Mouse (Mus musculus): Measurements from ENCODE around the gene E330017A01Rik. TPM values are rescaled to one million over a fixed set of nuclear protein-coding genes. Genes with fewer than 3 reads are reported as not detected.
A peak's percentile ranks its signal among the peaks of the same experiment; 100 is the strongest.

Gene E330017A01Rik
- polyA plus RNA-seq, 1 experiment from 2014 or later: not detected

GRCm38 (mm10) chr16:58622377-58622776, 16.2 kb downstream of the E330017A01Rik start:
- 74% methylated on average over 3 of the region's 3 CpGs for WGBS

GRCm38 (mm10) chr16:58617346-58617745, 21.2 kb downstream of the E330017A01Rik start:
- Histone ChIP-seq H3K4me1 (0 out of 2 replicates have a peak, but pooled peaks cover 4% of the 10 kb centered on the region), H3K27ac (no peak overlapping the region), H3K4me2 (replicated peaks) (no peak overlapping the region), H3K9me3 (no peaks in the 10 kb centered on the region), H3K36me3 (no peaks in the 10 kb centered on the region), H3K27me3 (no peaks in the 10 kb centered on the region), H3K9ac (no peak overlapping the region), H3K4me3 (no peak overlapping the region)
- ATAC-seq (ENCODE audit: low FRiP score, low read depth): no peak

More at GRCm38 (mm10) chr16:58622377-58622776, 16.2 kb downstream of the E330017A01Rik start:
- ATAC-seq (ENCODE audit: low FRiP score, low read depth): no peak
- Histone ChIP-seq H3K27ac (no peak overlapping the region), H3K27me3 (no peaks in the 10 kb centered on the region), H3K4me1 (0 out of 2 replicates have a peak, but pooled peaks cover 8% of the 10 kb centered on the region), H3K4me3 (no peak overlapping the region), H3K4me2 (replicated peaks) (no peak overlapping the region), H3K9me3 (no peaks in the 10 kb centered on the region), H3K36me3 (no peaks in the 10 kb centered on the region), H3K9ac (no peak overlapping the region)

DNA sequence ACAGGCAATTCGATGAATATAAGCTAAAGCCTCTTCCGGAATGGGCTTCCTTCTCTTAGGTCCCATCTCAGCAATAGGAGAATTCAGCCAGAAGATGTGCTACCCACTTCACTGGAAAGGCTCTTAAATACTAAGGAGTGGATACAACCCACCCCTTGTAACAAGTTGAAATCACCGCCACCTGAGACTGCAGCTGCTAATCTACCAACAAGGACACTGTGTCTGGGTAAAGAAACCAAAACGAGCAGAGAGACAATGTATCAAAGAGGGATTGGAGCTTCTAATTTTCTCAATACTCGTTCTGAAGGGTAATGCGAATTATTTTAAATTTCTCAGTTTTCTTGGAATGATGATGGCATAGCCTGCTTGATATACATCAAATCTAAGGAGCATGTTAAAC, 21.7 kb downstream of the E330017A01Rik start, which contains the start of gene Gm813:
Gm813 (minus strand) TSS at position 101 of the 400 bp plus-strand sequence.
- WGBS: 86% methylated on average over 6 of the region's 6 CpGs
- H3K27ac ChIP-seq: no peak within 1 kb of the TSS
- no peaks in the 10 kb centered on the region for H3K36me3 ChIP-seq
- H3K9ac ChIP-seq: no peak within 1 kb of the TSS
- H3K27me3 ChIP-seq: no peaks in the 10 kb centered on the region
- H3K4me1 ChIP-seq: 0 out of 2 replicates have a peak, but pooled peaks cover 4% of the 10 kb centered on the region
- no peak for ATAC-seq (ENCODE audit: low FRiP score, low read depth)
- H3K9me3 ChIP-seq: no peaks in the 10 kb centered on the region
- no peak within 1 kb of the TSS for H3K4me2 ChIP-seq (replicated peaks)
- no peak within 1 kb of the TSS for H3K4me3 ChIP-seq

GRCm38 (mm10) chr16:58612969-58613368, 25.6 kb downstream of the E330017A01Rik start:
- no peaks in the 10 kb centered on the region for H3K36me3 ChIP-seq
- H3K9me3 ChIP-seq: no peaks in the 10 kb centered on the region
- no peak overlapping the region for H3K4me3 ChIP-seq
- H3K27ac ChIP-seq: no peak overlapping the region
- no peaks in the 10 kb centered on the region for H3K27me3 ChIP-seq
- 42% methylated on average over 3 of the region's 3 CpGs for WGBS
- H3K4me2 ChIP-seq (replicated peaks): no peak overlapping the region
- no peak for ATAC-seq (ENCODE audit: low FRiP score, low read depth)
- H3K4me1 ChIP-seq: 0 out of 2 replicates have a peak, but pooled peaks cover 4% of the 10 kb centered on the region
- H3K9ac ChIP-seq: no peak overlapping the region

- no peak overlapping the region for H3K9ac ChIP-seq
- no peaks in the 10 kb centered on the region for H3K36me3 ChIP-seq
- H3K9me3 ChIP-seq: no peaks in the 10 kb centered on the region
- H3K27ac ChIP-seq: no peak overlapping the region
- 0 out of 2 replicates have a peak, but pooled peaks cover 3% of the 10 kb centered on the region for H3K4me1 ChIP-seq
- H3K4me3 ChIP-seq: no peak overlapping the region
- 36% methylated on average over 5 of the region's 5 CpGs for WGBS
- no peak overlapping the region for H3K4me2 ChIP-seq (replicated peaks)
- peak; percentile 54; the same call in 1 of the 2 replicates for ATAC-seq (ENCODE audit: low FRiP score, low read depth)
- H3K27me3 ChIP-seq: no peaks in the 10 kb centered on the region
Measured at GRCm38 (mm10) chr16:58607101-58607500, 31.4 kb downstream of the E330017A01Rik start.

DNA sequence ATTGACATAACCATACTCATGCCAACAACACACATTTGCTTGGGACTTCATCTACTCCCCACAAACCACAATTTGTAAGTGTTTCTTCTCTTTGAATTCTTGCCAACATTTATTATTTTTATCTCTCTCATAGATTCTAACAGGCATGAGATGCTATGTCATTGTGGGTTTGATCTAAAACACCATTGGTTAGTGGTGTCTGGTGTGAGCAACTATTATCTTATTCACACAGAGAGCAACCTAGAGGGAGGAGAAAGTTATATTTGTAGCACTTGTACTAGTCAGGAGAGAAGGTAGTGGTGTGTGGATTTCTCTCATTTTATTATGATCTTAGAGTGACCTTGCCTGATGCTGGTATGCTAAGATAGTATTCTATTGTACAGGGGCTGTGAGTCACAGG, 33.9 kb downstream of the E330017A01Rik start:
- Histone ChIP-seq H3K36me3 (no peaks in the 10 kb centered on the region), H3K4me1 (0 out of 2 replicates have a peak, but pooled peaks cover 3% of the 10 kb centered on the region), H3K4me2 (replicated peaks) (no peak overlapping the region), H3K9me3 (no peaks in the 10 kb centered on the region), H3K9ac (no peak overlapping the region), H3K27ac (no peak overlapping the region), H3K27me3 (no peaks in the 10 kb centered on the region), H3K4me3 (no peak overlapping the region)
- ATAC-seq (ENCODE audit: low FRiP score, low read depth): no peak

- no peaks in the 10 kb centered on the region for H3K9me3 ChIP-seq
- no peaks in the 10 kb centered on the region for H3K27me3 ChIP-seq
- no peak overlapping the region for H3K4me3 ChIP-seq
- WGBS: 84% methylated on average over 2 of the region's 2 CpGs
- H3K36me3 ChIP-seq: no peaks in the 10 kb centered on the region
- no peak overlapping the region for H3K9ac ChIP-seq
- no peak overlapping the region for H3K4me2 ChIP-seq (replicated peaks)
- no peak for ATAC-seq (ENCODE audit: low FRiP score, low read depth)
- 0 out of 2 replicates have a peak, but pooled peaks cover 3% of the 10 kb centered on the region for H3K4me1 ChIP-seq
- no peak overlapping the region for H3K27ac ChIP-seq
Measured at GRCm38 (mm10) chr16:58603831-58604230, 34.7 kb downstream of the E330017A01Rik start.

DNA sequence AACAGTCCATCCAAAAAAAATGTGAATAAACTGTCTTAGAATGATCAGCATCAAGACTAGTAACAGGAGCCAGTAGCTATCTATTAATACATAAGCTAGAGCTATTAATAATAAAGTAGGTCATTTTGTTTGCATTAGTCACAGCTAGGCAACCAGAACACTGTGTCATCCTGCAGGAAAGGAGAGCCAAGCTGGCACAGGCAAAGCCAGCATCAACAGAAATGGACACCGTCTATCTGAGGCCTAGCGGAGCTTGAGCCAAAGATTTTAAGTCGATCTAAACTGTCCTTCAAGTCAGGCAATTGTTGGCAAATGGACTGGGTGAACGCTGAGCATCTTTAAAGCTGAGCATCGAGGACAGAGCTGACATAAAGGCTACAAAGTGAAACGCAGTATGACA, 37.7 kb downstream of the E330017A01Rik start:
- no peaks in the 10 kb centered on the region for H3K36me3 ChIP-seq
- no peaks in the 10 kb centered on the region for H3K9me3 ChIP-seq
- no peak overlapping the region for H3K4me3 ChIP-seq
- 95% methylated on average over 6 of the region's 6 CpGs for WGBS
- no peaks in the 10 kb centered on the region for H3K27me3 ChIP-seq
- no peak overlapping the region for H3K27ac ChIP-seq
- no peaks in the 10 kb centered on the region for H3K4me1 ChIP-seq
- no peak for ATAC-seq (ENCODE audit: low FRiP score, low read depth)
- no peak overlapping the region for H3K4me2 ChIP-seq (replicated peaks)
- no peak overlapping the region for H3K9ac ChIP-seq

- WGBS: 72% methylated on average over 3 of the region's 3 CpGs
- ATAC-seq (ENCODE audit: low FRiP score, low read depth): no peak
- H3K27me3 ChIP-seq: no peaks in the 10 kb centered on the region
- H3K4me3 ChIP-seq: no peak overlapping the region
- no peaks in the 10 kb centered on the region for H3K36me3 ChIP-seq
- H3K4me1 ChIP-seq: no peaks in the 10 kb centered on the region
- H3K9me3 ChIP-seq: no peaks in the 10 kb centered on the region
- H3K27ac ChIP-seq: no peak overlapping the region
- no peak overlapping the region for H3K4me2 ChIP-seq (replicated peaks)
- no peak overlapping the region for H3K9ac ChIP-seq
Measured at GRCm38 (mm10) chr16:58591299-58591698, 47.2 kb downstream of the E330017A01Rik start.

GRCm38 (mm10) chr16:58589444-58589843, 49.1 kb downstream of the E330017A01Rik start:
- Histone ChIP-seq H3K9me3 (no peaks in the 10 kb centered on the region), H3K27me3 (no peaks in the 10 kb centered on the region), H3K27ac (no peak overlapping the region), H3K4me1 (no peaks in the 10 kb centered on the region), H3K4me2 (replicated peaks) (no peak overlapping the region), H3K36me3 (no peaks in the 10 kb centered on the region), H3K4me3 (no peak overlapping the region), H3K9ac (no peak overlapping the region)
- no peak for ATAC-seq (ENCODE audit: low FRiP score, low read depth)

Other genes starting within 250 kb of the E330017A01Rik start
- 5.5 and 5.6 TPM in 2 replicates for gene Dcbld2, start 230.3 kb downstream of the E330017A01Rik start, polyA plus RNA-seq (2015; fragmentation: Nextera tagmentation; extraction: Ambion mirVana)
- 17.9 and 18.6 TPM in 2 replicates for gene St3gal6, start 114.5 kb downstream of the E330017A01Rik start, polyA plus RNA-seq (2015; fragmentation: Nextera tagmentation; extraction: Ambion mirVana)
- gene Gm813, start 21.8 kb downstream of the E330017A01Rik start, polyA plus RNA-seq (2015; fragmentation: Nextera tagmentation; extraction: Ambion mirVana): not detected in 2 replicates
- 20.7 and 20.9 TPM in 2 replicates for gene Cpox, start 31.6 kb upstream of the E330017A01Rik start, polyA plus RNA-seq (2015; fragmentation: Nextera tagmentation; extraction: Ambion mirVana)
- gene Gpr15, start 80.3 kb upstream of the E330017A01Rik start, polyA plus RNA-seq (2015; fragmentation: Nextera tagmentation; extraction: Ambion mirVana): 0.11 TPM in 1 of 2 replicates, not detected in the other
- gene Cldnd1, start 89.2 kb upstream of the E330017A01Rik start, polyA plus RNA-seq (2015; fragmentation: Nextera tagmentation; extraction: Ambion mirVana): 130 and 142 TPM in 2 replicates
- not detected in 2 replicates for gene Olfr172, start 124.4 kb upstream of the E330017A01Rik start, polyA plus RNA-seq (2015; fragmentation: Nextera tagmentation; extraction: Ambion mirVana)
- not detected in 2 replicates for gene Olfr173, start 161.5 kb upstream of the E330017A01Rik start, polyA plus RNA-seq (2015; fragmentation: Nextera tagmentation; extraction: Ambion mirVana)
- gene Olfr175-ps1, start 188.0 kb upstream of the E330017A01Rik start, polyA plus RNA-seq (2015; fragmentation: Nextera tagmentation; extraction: Ambion mirVana): not detected in 2 replicates
- gene Olfr177, start 236.0 kb upstream of the E330017A01Rik start, polyA plus RNA-seq (2015; fragmentation: Nextera tagmentation; extraction: Ambion mirVana): not detected in 2 replicates